Mouse (Mus musculus) liver, embryonic 15.5 days (tissue): ENCODE data around the gene Smox. TPM values are rescaled to one million over a fixed set of nuclear protein-coding genes. Genes with fewer than 3 reads are reported as not detected.

Source experiments
- ATAC-seq: fragments of 200-750 bp; cut with Nextera tagmentation; 2 replicates; pipeline ENCODE4 v1.8.0; 2017; ENCODE audit warnings: moderate number of reproducible peaks, mild to moderate bottlenecking, moderate library complexity; ENCODE audit not compliant: insufficient read depth
- H3K27ac ChIP-seq: fragments of 300-500 bp; sonication (generic); replicated peaks from 2 replicates; pipeline ENCODE4 v1.5.1; 2015; ENCODE audit warnings: mild to moderate bottlenecking, inconsistent platforms
- H3K27me3 ChIP-seq: fragments of 300-500 bp; sonication (generic); 2 replicates; pipeline ENCODE4 v1.6.1; 2015; ENCODE audit warnings: mild to moderate bottlenecking, inconsistent platforms
- H3K36me3 ChIP-seq: fragments of 300-500 bp; sonication (generic); replicated peaks from 2 replicates; pipeline ENCODE4 v1.6.1; 2015; ENCODE audit warnings: moderate library complexity, mild to moderate bottlenecking, inconsistent platforms
- H3K4me1 ChIP-seq: fragments of 300-500 bp; sonication (generic); replicated peaks from 2 replicates; pipeline ENCODE4 v1.6.1; 2015; ENCODE audit warnings: inconsistent platforms
- H3K4me2 ChIP-seq: fragments of 300-500 bp; sonication (generic); 2 replicates; pipeline ENCODE4 v1.6.1; 2015; ENCODE audit warnings: moderate library complexity, mild to moderate bottlenecking, inconsistent platforms
- H3K4me3 ChIP-seq: fragments of 300-500 bp; sonication (generic); replicated peaks from 2 replicates; pipeline ENCODE4 v1.5.1; 2015; ENCODE audit warnings: mild to moderate bottlenecking, inconsistent platforms
- H3K9ac ChIP-seq: fragments of 300-500 bp; sonication (generic); 2 replicates; pipeline ENCODE4 v1.6.1; 2015; ENCODE audit warnings: moderate library complexity, mild to moderate bottlenecking, inconsistent platforms
- H3K9me3 ChIP-seq: fragments of 300-500 bp; sonication (generic); replicated peaks from 2 replicates; pipeline ENCODE4 v1.6.1; 2016; ENCODE audit warnings: inconsistent platforms
- WGBS: fragments of 180-500 bp; shearing (Covaris S2); methylation state at CpG from one replicate; pipeline ENCODE4 v1.1.7; 2015; ENCODE audit warnings: mixed read lengths; ENCODE audit not compliant: insufficient replicate concordance; 5-methylcytosine and 5-hydroxymethylcytosine counted together
- polyA plus RNA-seq: library from polyadenylated mRNA; unstranded; fragments of >200 nt; fragmentation: Nextera tagmentation; extraction: Ambion mirVana; gene quantifications from 2 replicates; pipeline ENCODE4 v1.2.1, GENCODE M21; 2015

Smox gene
- polyA plus RNA-seq, 1 experiment from 2014 or later, result 106 TPM

DNA sequence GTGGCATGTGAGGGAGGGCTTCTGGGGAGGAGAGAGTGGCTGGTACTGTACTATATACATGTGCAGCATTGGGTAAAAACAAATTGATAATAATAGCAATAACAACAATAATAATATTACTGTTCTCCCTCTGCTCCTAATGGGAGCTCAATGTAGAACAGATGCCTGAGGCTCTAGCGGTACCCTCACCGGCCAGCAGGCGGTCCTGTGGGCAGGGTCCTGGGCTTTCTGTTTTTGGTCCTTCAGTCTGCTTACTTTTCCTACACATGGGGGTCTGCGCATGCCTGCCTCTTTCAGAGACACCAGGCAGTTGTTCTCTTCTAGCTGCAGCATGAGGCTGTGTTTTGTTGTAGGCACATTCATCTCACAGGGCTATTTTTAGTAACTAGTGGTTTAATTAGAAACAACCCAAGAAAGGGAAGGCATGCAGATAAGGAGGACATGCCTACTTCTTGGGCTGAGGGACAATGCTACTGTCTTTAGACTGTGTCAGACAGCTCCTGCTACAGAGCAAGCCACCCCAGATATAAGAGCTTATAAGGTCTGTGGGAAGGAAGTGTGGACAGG is 22.8 kb downstream of the Smox start:
- Histone ChIP-seq H3K36me3 (peaks cover 58% of the 10 kb centered on the region), H3K27me3 (no peaks in the 10 kb centered on the region), H3K4me2 (no peak overlapping the region), H3K4me3 (no peak overlapping the region), H3K9me3 (no peaks in the 10 kb centered on the region), H3K4me1 (peaks cover 66% of the 10 kb centered on the region), H3K9ac (no peak overlapping the region), H3K27ac (no peak overlapping the region)
- WGBS, result 57% methylated on average over 4 of the region's 4 CpGs
- ATAC-seq, result no peak

DNA sequence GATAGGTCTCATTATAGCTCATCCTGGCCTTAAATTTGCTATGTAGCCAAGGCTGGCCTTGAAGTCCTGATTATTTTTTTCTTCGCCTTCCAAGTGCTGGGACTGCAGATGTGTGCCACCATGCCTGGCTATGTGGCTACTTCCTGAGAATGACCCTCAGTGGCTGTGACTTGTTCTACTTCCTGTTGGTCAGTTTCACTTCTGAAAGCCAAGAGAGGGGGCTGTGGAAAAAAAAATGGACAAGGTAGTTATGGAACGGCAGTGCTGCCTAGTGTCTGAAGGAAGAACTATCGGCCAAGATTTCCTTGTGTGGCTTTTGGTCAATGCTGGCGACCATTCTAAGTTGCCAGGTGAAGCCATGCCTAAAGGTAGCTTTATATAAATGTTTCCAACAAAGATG is 26.3 kb downstream of the Smox start:
- Histone ChIP-seq H3K36me3 (peaks cover 81% of the 10 kb centered on the region), H3K9ac (no peak overlapping the region), H3K4me3 (no peak overlapping the region), H3K4me2 (no peak overlapping the region), H3K9me3 (no peaks in the 10 kb centered on the region), H3K27ac (peak overlapping the region; percentile 81; the same call in 1 of the 2 replicates), H3K27me3 (no peaks in the 10 kb centered on the region), H3K4me1 (peaks cover 54% of the 10 kb centered on the region)
- no peak for ATAC-seq
- WGBS, result 80% methylated on average over 4 of the region's 4 CpGs

DNA sequence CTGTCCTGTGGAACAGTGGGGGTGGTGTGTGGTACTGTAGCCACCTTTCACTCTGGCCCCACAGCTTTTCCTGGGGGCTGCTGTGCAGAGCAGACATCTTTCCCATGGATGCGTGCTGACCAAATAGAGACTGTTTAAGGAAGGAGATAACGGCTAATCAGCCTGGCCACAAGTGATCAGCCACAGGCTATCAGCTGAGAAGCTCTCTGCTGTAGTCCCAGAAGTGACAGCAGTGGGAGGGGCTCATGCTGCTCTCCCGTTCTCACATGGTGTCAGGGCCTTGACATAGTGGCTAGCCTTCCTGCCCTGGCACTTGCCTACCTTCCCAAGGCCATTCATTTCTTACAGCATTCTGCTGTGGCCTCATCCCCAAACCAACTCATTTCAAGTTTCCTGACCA is 27.5 kb downstream of the Smox start:
- Histone ChIP-seq H3K27ac (peak overlapping the region; percentile 81), H3K9me3 (no peaks in the 10 kb centered on the region), H3K4me1 (peaks cover 42% of the 10 kb centered on the region), H3K9ac (no peak overlapping the region), H3K27me3 (no peaks in the 10 kb centered on the region), H3K36me3 (peaks cover 88% of the 10 kb centered on the region), H3K4me3 (0 out of 2 replicates have a peak overlapping the region, but pooled peaks have one; percentile 4), H3K4me2 (peak overlapping the region; percentile 50)
- WGBS, result 5% methylated on average over 3 of the region's 3 CpGs
- peak; percentile 93 for ATAC-seq

DNA sequence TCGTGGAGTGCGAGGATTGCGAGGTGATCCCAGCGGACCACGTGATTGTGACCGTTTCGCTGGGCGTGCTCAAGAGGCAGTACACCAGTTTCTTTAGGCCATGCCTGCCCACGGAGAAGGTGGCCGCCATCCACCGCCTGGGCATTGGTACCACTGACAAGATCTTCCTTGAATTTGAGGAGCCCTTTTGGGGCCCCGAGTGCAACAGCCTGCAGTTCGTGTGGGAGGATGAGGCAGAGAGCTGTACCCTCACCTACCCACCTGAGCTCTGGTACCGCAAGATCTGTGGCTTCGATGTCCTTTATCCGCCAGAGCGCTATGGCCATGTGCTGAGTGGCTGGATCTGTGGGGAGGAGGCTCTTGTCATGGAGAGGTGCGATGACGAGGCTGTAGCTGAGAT is 29.4 kb downstream of the Smox start:
- Histone ChIP-seq H3K4me2 (no peak overlapping the region), H3K9me3 (no peaks in the 10 kb centered on the region), H3K27me3 (no peaks in the 10 kb centered on the region), H3K9ac (no peak overlapping the region), H3K4me3 (no peak overlapping the region), H3K4me1 (peaks cover 29% of the 10 kb centered on the region), H3K36me3 (peaks cover 88% of the 10 kb centered on the region), H3K27ac (no peak overlapping the region)
- 96% methylated on average over 19 of the region's 19 CpGs for WGBS
- no peak for ATAC-seq

DNA sequence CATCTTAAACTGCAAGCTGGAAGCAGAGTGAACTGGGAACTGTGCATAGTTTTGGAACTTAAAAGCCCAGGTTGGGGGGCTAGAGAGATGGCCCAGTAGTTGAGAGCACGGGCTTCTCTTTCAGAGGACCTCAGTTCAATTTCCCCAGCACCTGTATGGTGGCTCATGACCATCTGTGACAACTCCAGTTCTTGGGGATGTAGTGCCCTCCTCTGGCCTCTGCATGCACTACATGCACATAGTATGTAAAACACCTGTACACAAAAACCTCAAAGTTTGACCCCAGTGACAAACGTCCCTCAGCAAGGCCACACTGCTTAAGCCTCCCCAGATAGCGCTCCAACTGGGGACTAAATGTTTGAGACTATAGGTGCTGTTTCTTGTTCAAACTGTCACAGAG is 35.8 kb downstream of the Smox start:
- Histone ChIP-seq H3K4me2 (no peak overlapping the region), H3K27me3 (peaks cover 3% of the 10 kb centered on the region; the same call in 1 of the 2 replicates), H3K4me1 (peaks cover 9% of the 10 kb centered on the region), H3K4me3 (no peak overlapping the region), H3K36me3 (peaks cover 44% of the 10 kb centered on the region), H3K9me3 (no peaks in the 10 kb centered on the region), H3K9ac (no peak overlapping the region), H3K27ac (no peak overlapping the region)
- WGBS, result 40% methylated on average over 3 of the region's 3 CpGs
- ATAC-seq, result no peak

DNA sequence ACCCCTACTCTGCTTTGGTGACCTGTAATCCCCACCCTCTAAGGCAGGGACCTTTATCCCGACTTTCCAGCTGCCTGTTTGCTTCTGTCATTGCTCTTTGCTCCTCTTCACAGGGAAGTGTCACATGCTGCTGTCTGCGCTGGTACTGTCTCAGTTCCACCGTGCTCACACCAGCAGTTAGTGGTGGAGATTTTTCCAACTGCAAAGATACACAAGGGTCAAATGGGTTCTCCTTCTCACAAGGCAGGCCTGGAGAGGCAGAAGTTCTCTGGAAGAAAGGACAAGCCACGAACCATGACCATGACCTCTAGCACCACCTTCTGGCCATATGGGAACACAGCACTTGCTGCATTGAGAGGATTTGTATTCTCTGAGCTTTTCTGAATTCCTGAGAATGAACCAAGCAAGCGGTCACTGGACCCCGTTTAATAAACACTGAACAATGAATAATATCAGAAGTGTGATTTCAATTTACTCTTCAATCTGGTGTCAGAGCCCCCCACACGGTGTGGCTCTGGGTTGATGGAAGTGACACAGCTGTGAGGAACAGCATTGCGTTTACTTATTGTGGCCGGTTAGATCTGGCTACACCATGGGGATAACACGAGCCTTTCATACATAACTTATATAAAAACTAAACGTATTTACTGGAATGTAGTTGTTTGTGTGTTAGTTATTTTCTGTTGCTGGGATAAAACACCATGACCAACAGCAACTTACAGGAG is 38.8 kb downstream of the Smox start:
- WGBS, result 29% methylated on average over 11 of the region's 11 CpGs
- no peak for ATAC-seq

DNA sequence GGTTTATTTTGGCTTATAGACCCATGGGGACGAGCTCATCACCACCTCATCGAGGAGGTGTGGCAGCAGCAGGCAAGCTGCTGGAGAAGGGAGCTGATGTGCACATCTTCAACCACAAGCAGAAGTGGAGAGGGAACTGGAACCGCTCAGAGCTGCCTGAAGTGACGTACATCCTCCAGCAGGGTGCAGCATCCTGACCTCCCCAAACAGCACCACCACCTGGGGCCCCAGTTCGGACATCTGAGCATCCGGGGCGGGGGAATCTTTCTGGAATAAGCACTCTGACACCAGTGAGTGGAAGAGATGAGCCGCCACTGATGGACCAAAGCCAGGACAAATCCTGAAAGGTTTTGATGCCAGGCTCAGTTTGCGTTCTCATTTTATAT is 39.3 kb downstream of the Smox start:
- peaks cover 11% of the 10 kb centered on the region; the same call in 1 of the 2 replicates for H3K36me3 ChIP-seq
- no peak overlapping the region for H3K9ac ChIP-seq
- peaks cover 14% of the 10 kb centered on the region for H3K27me3 ChIP-seq
- H3K4me1 ChIP-seq, result peaks cover 9% of the 10 kb centered on the region
- 17% methylated on average over 9 of the region's 9 CpGs for WGBS
- H3K27ac ChIP-seq, result no peak overlapping the region
- peak; percentile 38; the same call in 1 of the 2 replicates for ATAC-seq
- H3K4me2 ChIP-seq, result no peak overlapping the region
- no peak overlapping the region for H3K4me3 ChIP-seq
- no peaks in the 10 kb centered on the region for H3K9me3 ChIP-seq

More for the DNA sequence above, 38.8 kb downstream of the Smox start:
- H3K4me2 ChIP-seq, result no peak overlapping the region
- H3K9ac ChIP-seq, result no peak overlapping the region
- no peaks in the 10 kb centered on the region for H3K9me3 ChIP-seq
- H3K4me3 ChIP-seq, result no peak overlapping the region
- H3K4me1 ChIP-seq, result peaks cover 9% of the 10 kb centered on the region
- peaks cover 16% of the 10 kb centered on the region for H3K36me3 ChIP-seq
- no peak overlapping the region for H3K27ac ChIP-seq
- H3K27me3 ChIP-seq, result peaks cover 14% of the 10 kb centered on the region

DNA sequence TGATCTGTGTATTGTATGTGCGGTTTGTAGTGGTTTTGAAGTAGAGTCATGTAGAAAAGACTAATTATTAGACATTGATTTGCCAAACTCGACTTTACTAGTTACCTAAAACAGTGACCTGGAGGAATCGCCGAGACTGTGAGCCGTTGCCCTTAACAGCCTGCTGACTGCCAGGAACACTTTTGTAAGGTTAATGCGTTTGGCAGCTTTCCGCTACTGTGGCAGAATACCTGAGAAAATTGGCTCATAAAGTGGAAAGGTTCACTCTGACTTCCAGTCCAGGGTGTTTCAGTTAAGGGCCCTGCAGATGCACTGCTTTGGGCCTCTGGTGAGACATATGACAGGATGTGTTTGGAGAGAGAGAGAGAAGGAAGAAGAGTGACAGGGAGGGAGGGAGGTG is 40.0 kb downstream of the Smox start:
- H3K4me3 ChIP-seq, result no peak overlapping the region
- H3K27ac ChIP-seq, result no peak overlapping the region
- peaks cover 14% of the 10 kb centered on the region for H3K27me3 ChIP-seq
- ATAC-seq, result no peak
- H3K4me1 ChIP-seq, result peaks cover 9% of the 10 kb centered on the region
- no peak overlapping the region for H3K4me2 ChIP-seq
- H3K36me3 ChIP-seq, result peaks cover 5% of the 10 kb centered on the region; the same call in 1 of the 2 replicates
- no peak overlapping the region for H3K9ac ChIP-seq
- H3K9me3 ChIP-seq, result no peaks in the 10 kb centered on the region
- WGBS, result 74% methylated on average over 7 of the region's 7 CpGs

DNA sequence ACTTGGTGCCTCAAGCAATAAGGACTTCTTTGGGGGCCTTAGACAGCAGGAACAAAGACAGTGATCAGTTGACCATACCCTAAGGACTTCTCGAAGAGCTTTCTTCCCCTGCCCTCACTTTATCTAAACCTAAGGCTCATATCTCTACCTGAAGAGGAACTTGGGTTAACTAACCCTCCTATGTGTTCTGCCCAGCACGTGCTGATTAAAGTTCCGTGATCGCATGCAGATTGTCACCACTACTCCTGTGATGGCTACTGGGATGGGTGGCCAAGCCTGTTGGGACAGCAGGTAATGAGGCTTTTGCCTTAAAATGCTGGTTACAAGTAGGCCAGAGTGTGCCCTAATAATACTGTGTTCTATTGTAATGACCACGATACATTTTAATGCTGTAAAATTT is 43.9 kb downstream of the Smox start:
- no peak overlapping the region for H3K27ac ChIP-seq
- H3K4me3 ChIP-seq, result no peak overlapping the region
- H3K9ac ChIP-seq, result no peak overlapping the region
- H3K4me2 ChIP-seq, result no peak overlapping the region
- no peaks in the 10 kb centered on the region for H3K9me3 ChIP-seq
- no peak for ATAC-seq
- peaks cover 5% of the 10 kb centered on the region; the same call in 1 of the 2 replicates for H3K4me1 ChIP-seq
- 56% methylated on average over 5 of the region's 5 CpGs for WGBS
- H3K27me3 ChIP-seq, result peaks cover 11% of the 10 kb centered on the region
- H3K36me3 ChIP-seq, result no peaks in the 10 kb centered on the region

DNA sequence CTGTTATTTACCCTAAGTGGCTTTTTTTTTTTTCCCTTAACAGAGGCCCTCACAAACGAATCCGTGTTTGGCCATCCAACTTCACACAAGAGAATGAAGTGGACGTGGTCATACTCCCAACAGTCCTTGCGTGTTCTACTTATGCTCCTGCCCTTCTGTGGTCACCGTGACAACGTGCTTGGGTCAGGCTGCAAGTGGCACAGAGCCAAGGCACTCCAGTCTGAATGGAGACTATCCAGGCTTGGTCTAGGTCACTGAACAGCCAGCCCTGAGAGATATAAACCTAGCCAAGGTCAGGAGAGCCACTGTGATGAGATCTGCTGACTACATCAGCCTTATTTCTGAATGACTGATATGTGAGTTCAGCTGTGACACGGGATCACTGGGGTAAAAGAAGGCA is 47.0 kb downstream of the Smox start:
- H3K27ac ChIP-seq, result no peak overlapping the region
- H3K9ac ChIP-seq, result no peak overlapping the region
- no peak overlapping the region for H3K4me2 ChIP-seq
- no peaks in the 10 kb centered on the region for H3K9me3 ChIP-seq
- no peak for ATAC-seq
- no peaks in the 10 kb centered on the region for H3K36me3 ChIP-seq
- H3K4me3 ChIP-seq, result no peak overlapping the region
- H3K4me1 ChIP-seq, result no peaks in the 10 kb centered on the region
- WGBS, result 62% methylated on average over 7 of the region's 7 CpGs
- H3K27me3 ChIP-seq, result 0 out of 2 replicates have a peak, but pooled peaks cover 14% of the 10 kb centered on the region

DNA sequence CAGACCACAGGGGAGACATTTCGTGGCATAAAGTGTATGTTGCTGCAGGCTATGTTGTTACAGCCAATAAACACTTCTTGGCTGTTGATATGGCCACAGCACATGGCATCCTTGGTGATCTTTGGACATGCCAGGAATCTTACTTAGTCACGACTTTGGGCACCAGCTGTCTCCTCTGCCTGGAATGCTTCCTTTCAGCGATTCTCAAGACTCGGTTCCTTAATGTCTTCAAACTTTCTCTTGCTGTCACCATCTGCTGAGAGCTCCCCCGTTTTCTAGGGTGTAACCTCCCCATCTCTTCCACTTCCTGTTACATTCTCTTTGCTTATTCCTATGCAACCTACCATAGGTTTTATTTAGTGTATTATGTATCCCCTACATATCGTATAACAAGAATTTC is 48.5 kb downstream of the Smox start:
- no peak overlapping the region for H3K4me2 ChIP-seq
- H3K27ac ChIP-seq, result no peak overlapping the region
- H3K36me3 ChIP-seq, result no peaks in the 10 kb centered on the region
- 59% methylated on average over 6 of the region's 6 CpGs for WGBS
- H3K4me3 ChIP-seq, result no peak overlapping the region
- ATAC-seq, result no peak
- H3K9me3 ChIP-seq, result no peaks in the 10 kb centered on the region
- H3K27me3 ChIP-seq, result peaks cover 24% of the 10 kb centered on the region
- H3K9ac ChIP-seq, result no peak overlapping the region
- H3K4me1 ChIP-seq, result no peaks in the 10 kb centered on the region
